Mouse (Mus musculus): Measurements from ENCODE around the gene Samd5.

The Samd5 gene

DNA sequence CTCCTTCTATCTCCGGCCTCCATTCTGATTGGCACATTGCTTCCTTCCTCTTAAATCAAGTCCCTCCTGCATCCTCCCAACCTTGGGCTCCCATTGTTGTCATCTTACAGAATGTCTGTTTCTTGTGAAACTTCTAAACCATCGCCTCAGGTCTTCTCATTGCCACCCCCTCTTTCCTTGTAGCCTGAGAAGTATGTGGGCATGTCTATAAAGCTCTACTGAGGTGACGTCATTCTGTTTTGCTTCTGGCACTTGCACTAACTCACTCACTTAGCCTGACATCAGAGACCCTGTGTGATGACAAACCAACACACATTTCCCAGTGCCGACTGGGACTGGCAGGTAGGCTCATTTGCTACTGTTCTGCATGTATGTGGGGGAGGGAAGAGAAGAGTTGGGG, 100.9 kb downstream of the Samd5 start:
- no peak for DNase-seq (ENCODE audit: low spot score)

All from spleen, adult 12 weeks (tissue).